Mouse (Mus musculus) bone marrow macrophage, adult 2 months (primary cell): ENCODE data around the gene Ipo5. TPM values are rescaled to one million over a fixed set of nuclear protein-coding genes. Genes with fewer than 3 reads are reported as not detected.
A peak's percentile ranks its signal among the peaks of the same experiment; 100 is the strongest.

Source experiments
- H3K27ac ChIP-seq: 2 replicates; pipeline ENCODE4 v1.5.1; 2012; ENCODE audit warnings: low read depth, low read length; ENCODE audit not compliant: insufficient read depth
- H3K4me1 ChIP-seq: 2 replicates; pipeline ENCODE4 v1.6.1; 2012; ENCODE audit warnings: low read length; ENCODE audit not compliant: control insufficient read depth, insufficient read depth
- H3K4me3 ChIP-seq: 2 replicates; pipeline ENCODE4 v1.5.1; 2012; ENCODE audit warnings: mild to moderate bottlenecking, low read length, moderate library complexity; ENCODE audit not compliant: insufficient read depth
- CTCF ChIP-seq: IDR thresholded peaks from 2 replicates; pipeline ENCODE4 v1.5.1; 2012; ENCODE audit warnings: low read depth, mild to moderate bottlenecking, low read length, moderate library complexity
- POLR2A ChIP-seq: IDR thresholded peaks from 2 replicates; pipeline ENCODE4 v1.6.1; 2012; ENCODE audit warnings: mild to moderate bottlenecking, low read depth, low read length, borderline replicate concordance
- polyA plus RNA-seq: library from polyadenylated mRNA; stranded (reverse); fragments of >200 nt; gene quantifications from 2 replicates; pipeline ENCODE4 v1.2.4, GENCODE M21; 2012; ENCODE audit not compliant: missing spikeins, insufficient read depth, insufficient read length

Ipo5 gene
- 39.8 and 47.3 TPM in 2 replicates for polyA plus RNA-seq

DNA sequence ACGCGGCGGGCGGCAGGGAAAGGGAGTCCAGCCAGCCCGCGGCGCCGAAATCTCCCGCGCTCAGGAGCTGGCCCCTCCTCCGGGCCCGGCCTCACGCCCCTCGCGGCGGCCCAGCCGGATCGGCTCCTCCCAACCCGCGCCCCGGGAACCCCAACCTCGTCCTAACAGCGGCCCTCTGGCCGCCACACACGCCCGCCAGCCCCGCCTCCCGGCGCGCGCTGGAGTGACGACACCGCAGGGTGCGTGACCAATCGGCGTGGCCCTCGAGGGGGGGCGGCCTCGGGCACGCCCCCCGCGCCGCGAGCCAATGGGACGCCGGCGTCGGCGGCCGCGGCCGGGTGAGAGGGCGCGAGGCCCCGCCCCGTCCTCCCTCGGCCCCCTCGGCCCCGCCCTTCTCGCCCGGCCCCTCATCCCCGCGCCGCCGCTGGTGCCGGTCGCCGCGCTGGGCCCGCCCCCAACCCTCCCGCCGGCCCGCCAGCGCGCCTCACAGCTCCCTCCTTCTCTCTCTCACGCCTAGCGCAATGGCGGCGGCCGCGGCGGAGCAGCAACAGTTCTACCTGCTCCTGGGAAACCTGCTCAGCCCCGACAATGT is at the start of gene Ipo5:
Gene Ipo5, plus strand, starts transcription at position 492 of the 592 bp plus-strand sequence.
- TF ChIP-seq POLR2A (no peak), CTCF (no peak)
- H3K4me3 ChIP-seq, result peak within 1 kb of the TSS; percentile 95
- peak within 1 kb of the TSS; percentile 88 for H3K27ac ChIP-seq
- peaks cover 7% of the 10 kb centered on the region; the same call in 1 of the 2 replicates for H3K4me1 ChIP-seq

DNA sequence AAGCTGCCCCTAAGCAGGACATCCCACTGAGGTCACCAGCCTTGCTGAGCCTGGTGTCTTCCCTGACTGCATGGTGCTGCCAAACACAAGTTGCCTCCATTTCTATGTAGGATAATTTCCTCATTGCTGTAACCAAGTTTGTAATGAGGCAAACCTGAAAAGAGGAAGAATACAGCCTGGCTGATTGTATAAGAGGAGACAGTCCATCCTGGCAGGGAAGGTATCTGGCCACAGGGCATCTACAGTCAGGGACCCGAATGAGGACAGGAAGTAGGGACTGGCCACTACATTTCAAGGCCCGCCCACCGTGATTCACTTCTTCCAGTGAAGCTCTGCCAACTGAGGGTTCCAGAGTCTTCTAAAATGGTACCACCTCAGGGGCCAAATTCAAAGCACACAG is 47.8 kb upstream of the Ipo5 start:
- H3K27ac ChIP-seq, result no peak overlapping the region
- no peak overlapping the region for H3K4me3 ChIP-seq
- H3K4me1 ChIP-seq, result 0 out of 2 replicates have a peak, but pooled peaks cover 2% of the 10 kb centered on the region
- TF ChIP-seq CTCF, result no peak
- no peak for TF ChIP-seq POLR2A

- H3K4me1 ChIP-seq, result 0 out of 2 replicates have a peak, but pooled peaks cover 2% of the 10 kb centered on the region
- no peak overlapping the region for H3K27ac ChIP-seq
- TF ChIP-seq CTCF (no peak), POLR2A (no peak)
- no peak overlapping the region for H3K4me3 ChIP-seq
These were observed 46.1 kb upstream of the Ipo5 start for GRCm38 (mm10) chr14:120864896-120865295.

DNA sequence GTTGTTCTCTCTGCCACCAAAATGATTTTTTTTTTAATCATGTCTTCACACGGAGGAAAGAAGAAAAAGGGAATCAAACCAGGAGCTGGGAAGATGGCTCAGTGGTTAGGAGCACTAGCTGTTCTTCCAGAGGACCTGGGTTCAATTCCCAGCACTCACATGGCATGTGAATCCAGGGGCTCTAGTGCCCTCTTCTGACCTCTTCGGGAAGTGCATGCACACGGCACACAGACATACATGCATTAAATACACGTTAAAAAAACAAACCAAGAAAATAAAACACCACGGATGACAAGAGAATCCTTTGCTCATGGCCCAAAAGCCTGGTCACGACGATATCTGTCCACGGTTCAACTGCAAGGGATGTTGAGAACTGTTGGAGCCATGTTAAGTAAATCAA is 44.5 kb upstream of the Ipo5 start:
- no peak overlapping the region for H3K4me3 ChIP-seq
- no peak for TF ChIP-seq POLR2A
- no peak for TF ChIP-seq CTCF
- no peak overlapping the region for H3K27ac ChIP-seq
- H3K4me1 ChIP-seq, result 0 out of 2 replicates have a peak, but pooled peaks cover 2% of the 10 kb centered on the region

DNA sequence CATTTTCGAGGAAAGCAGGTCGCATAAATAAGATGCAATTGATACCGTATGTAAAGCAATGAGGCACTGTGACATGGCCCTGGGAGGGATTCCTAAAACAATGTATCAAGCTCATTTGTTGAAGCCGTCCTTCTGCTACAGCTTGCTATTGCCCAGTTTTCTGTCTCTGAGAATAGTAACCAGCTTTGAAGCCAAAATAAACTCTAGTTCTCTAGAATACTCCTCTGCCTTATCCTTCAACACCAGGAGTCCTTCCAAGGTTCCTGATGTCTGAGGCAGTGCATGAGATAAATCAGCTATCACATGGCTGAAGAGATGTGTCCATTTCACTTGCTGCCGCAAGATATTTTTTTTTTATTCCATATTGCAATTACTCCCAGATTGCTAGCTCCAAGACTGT is 43.9 kb upstream of the Ipo5 start:
- H3K4me3 ChIP-seq, result no peak overlapping the region
- TF ChIP-seq CTCF (no peak), POLR2A (no peak)
- no peak overlapping the region for H3K27ac ChIP-seq
- H3K4me1 ChIP-seq, result 0 out of 2 replicates have a peak, but pooled peaks cover 2% of the 10 kb centered on the region

GRCm38 (mm10) chr14:120868494-120868893 is 42.5 kb upstream of the Ipo5 start:
- Histone ChIP-seq H3K4me3 (no peak overlapping the region), H3K4me1 (0 out of 2 replicates have a peak, but pooled peaks cover under 1% of the 10 kb centered on the region), H3K27ac (no peak overlapping the region)
- TF ChIP-seq POLR2A (no peak), CTCF (no peak)

- H3K4me1 ChIP-seq, result no peaks in the 10 kb centered on the region
- no peak overlapping the region for H3K4me3 ChIP-seq
- no peak for TF ChIP-seq POLR2A
- TF ChIP-seq CTCF, result no peak
- no peak overlapping the region for H3K27ac ChIP-seq
These were observed 40.3 kb upstream of the Ipo5 start for GRCm38 (mm10) chr14:120870736-120871135.

- H3K4me3 ChIP-seq, result no peak overlapping the region
- H3K4me1 ChIP-seq, result no peaks in the 10 kb centered on the region; the same call in 1 of the 2 replicates
- TF ChIP-seq CTCF, result no peak
- no peak for TF ChIP-seq POLR2A
- H3K27ac ChIP-seq, result no peak overlapping the region
These were observed 36.6 kb upstream of the Ipo5 start for GRCm38 (mm10) chr14:120874397-120874796.

- H3K27ac ChIP-seq, result no peak overlapping the region
- TF ChIP-seq POLR2A (no peak), CTCF (no peak)
- no peak overlapping the region for H3K4me3 ChIP-seq
- H3K4me1 ChIP-seq, result no peaks in the 10 kb centered on the region; the same call in 1 of the 2 replicates
These were observed 35.9 kb upstream of the Ipo5 start for GRCm38 (mm10) chr14:120875144-120875543.

DNA sequence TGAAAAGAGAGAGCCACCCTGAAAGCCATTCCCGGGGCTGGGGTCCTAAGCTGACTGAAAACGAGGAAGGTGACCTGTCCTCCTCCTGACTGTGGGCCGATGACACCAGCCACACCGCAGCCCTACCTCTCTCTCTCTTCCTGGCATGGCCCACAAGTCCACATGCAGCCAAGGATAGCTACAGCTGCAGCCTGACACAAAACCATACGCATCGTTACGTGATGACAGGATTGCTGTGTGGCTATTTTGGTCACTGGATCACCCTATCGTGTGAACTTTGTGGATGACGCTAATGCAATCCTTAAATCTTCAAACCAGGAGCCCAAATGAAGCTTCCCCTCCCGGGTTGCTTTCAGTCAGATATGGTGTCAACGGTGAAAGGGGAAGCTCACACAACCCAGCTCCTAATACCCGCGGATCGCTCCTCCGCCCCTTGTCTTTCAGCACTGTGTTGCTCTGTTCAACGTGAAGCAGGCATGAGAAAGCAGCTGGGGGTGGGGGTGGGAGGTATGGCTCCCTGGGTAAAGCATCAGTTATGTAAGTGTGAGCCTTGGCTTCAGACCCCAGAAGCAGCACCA is 35.1 kb upstream of the Ipo5 start:
- TF ChIP-seq POLR2A (no peak), CTCF (no peak)
- no peaks in the 10 kb centered on the region; the same call in 1 of the 2 replicates for H3K4me1 ChIP-seq
- no peak overlapping the region for H3K27ac ChIP-seq
- no peak overlapping the region for H3K4me3 ChIP-seq
